Mouse (Mus musculus): ENCODE measurements around the gene Gm20824.
"Not testable (repeated sequence)": the region's sequence is repeated elsewhere in the genome, so short reads cannot be mapped to it uniquely, and the experiment has no call there.

Gm20824 gene

DNA sequence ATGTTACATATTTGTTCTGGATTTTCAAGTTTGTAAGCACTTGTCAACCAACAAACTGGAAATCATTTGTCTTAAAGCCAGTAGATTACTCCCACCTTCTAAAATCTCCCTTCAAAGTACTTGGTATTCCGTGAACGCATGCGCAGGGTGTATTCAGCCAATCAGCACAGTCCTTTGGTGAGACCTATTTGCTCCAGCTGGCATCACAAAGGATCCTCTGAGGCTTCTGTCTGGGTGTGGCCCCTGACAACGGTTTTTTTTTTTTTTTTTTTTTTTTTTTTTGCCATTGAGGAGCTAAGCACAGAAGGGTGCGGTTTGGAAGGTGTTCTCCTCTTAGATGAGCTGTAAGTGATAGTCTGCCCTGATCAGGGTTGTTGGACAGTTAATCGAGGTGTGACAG, at the start of gene Gm20824:
Gene Gm20824 (plus strand): TSS at position 301 of the 400 bp plus-strand sequence.
- not testable (repeated sequence) for DNase-seq (ENCODE audit: low spot score)

Measured in embryo, embryonic 10.5 days (tissue).